Mouse (Mus musculus): ENCODE results near the gene Megf11.
A peak's percentile ranks its signal among the peaks of the same experiment; 100 is the strongest.

The Megf11 gene

DNA sequence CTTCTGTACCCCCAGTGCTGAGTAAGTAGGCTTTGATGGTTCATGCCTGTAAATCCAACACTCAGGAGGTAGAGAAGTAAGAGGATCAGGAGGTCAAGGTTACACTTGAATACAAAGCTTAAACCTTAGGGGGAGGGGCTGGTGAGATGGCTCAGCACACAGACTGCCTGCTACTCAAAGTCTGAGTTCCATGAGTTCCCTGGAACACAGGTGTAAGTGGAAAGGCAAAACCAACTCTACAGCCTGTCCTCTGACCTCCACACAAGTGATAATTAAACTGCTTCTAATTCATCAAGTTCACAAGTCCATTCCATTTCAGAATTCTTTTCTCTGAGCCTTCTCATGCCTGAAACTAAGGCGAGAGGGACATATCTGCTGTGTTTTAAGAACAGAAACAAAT lies 265.8 kb downstream of the Megf11 start:
- no peak for DNase-seq (ENCODE audit: low spot score in 2 of 2)

- DNase-seq (ENCODE audit: low spot score in 2 of 2), result no peak
Measured at GRCm38 (mm10) chr9:64651689-64652088, 266.3 kb downstream of the Megf11 start.

DNA sequence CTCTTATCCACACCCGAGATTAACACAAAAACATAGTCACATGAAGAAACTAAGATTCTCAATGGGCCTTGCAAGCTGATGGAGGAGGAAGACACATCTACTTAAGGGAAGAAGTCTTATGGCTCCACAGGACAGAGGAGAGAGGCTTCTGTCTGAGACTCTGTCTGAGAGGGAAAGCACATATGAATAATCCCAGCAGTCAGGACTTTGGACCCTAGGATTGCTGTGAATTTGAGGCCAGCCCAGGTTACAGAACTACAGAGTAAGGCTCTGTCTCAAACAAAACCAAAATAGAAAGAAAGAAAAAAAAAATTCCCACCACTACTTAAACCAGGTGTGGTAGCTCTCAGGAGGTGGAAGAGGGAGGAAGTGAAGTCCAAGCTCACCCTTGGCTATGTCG lies 266.7 kb downstream of the Megf11 start:
- no peak for DNase-seq (ENCODE audit: low spot score in 2 of 2)

- DNase-seq (ENCODE audit: low spot score in 2 of 2), result no peak
Measured at GRCm38 (mm10) chr9:64652841-64653361, 267.5 kb downstream of the Megf11 start.

DNA sequence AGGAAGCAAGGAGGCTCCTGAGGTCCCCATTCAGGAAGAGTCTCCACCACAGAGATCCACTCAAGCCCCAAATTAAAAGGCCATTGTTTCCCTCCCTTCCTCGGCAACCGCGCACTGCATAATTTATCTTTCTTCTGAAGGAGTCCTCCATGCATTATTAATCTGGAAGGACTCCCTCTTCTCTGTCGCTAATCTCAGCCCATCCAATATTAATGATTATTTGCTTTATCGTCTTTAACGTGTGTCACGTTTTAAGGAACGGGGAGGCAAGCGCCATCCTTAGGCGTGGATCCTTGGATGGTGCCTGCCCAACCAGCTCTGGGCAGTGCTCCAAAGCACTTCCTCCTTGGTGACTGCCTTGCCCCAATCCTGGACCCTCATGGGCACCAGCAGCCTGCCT lies 269.3 kb downstream of the Megf11 start:
- no peak for DNase-seq (ENCODE audit: low spot score in 2 of 2)

GRCm38 (mm10) chr9:64656613-64657012 lies 271.2 kb downstream of the Megf11 start:
- no peak for DNase-seq (ENCODE audit: low spot score in 2 of 2)

- no peak for DNase-seq (ENCODE audit: low spot score in 2 of 2)
Measured at GRCm38 (mm10) chr9:64660222-64660621, 274.8 kb downstream of the Megf11 start.

DNA sequence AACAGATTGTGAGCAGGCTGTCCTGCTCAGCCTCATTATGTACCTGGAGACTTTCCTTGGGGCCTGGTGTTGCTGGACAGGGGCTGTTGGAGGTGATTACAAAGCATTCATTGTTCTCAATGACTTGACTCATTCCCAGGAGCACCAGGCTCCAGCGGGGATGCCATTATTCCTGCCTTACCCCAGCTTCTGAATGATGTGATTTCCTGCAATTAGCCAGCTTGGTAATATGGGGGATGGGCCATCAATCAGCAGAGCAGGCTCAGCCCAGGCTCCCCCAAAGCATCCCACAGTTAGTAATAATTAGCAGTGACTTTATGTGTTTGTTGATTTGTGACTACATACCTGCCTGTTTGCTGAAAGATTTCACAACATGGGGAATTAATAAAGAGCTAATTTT lies 279.2 kb downstream of the Megf11 start:
- DNase-seq (ENCODE audit: low spot score in 2 of 2), result no peak

- DNase-seq (ENCODE audit: low spot score in 2 of 2), result no peak
Measured at GRCm38 (mm10) chr9:64666549-64666948, 281.1 kb downstream of the Megf11 start.

GRCm38 (mm10) chr9:64667513-64667912 lies 282.1 kb downstream of the Megf11 start:
- no peak for DNase-seq (ENCODE audit: low spot score in 2 of 2)

GRCm38 (mm10) chr9:64668001-64668400 lies 282.6 kb downstream of the Megf11 start:
- DNase-seq (ENCODE audit: low spot score in 2 of 2), result no peak

GRCm38 (mm10) chr9:64671341-64672319 lies 286.2 kb downstream of the Megf11 start:
- DNase-seq (ENCODE audit: low spot score in 2 of 2), result peak in 1 of 2 experiments; percentile 16

DNA sequence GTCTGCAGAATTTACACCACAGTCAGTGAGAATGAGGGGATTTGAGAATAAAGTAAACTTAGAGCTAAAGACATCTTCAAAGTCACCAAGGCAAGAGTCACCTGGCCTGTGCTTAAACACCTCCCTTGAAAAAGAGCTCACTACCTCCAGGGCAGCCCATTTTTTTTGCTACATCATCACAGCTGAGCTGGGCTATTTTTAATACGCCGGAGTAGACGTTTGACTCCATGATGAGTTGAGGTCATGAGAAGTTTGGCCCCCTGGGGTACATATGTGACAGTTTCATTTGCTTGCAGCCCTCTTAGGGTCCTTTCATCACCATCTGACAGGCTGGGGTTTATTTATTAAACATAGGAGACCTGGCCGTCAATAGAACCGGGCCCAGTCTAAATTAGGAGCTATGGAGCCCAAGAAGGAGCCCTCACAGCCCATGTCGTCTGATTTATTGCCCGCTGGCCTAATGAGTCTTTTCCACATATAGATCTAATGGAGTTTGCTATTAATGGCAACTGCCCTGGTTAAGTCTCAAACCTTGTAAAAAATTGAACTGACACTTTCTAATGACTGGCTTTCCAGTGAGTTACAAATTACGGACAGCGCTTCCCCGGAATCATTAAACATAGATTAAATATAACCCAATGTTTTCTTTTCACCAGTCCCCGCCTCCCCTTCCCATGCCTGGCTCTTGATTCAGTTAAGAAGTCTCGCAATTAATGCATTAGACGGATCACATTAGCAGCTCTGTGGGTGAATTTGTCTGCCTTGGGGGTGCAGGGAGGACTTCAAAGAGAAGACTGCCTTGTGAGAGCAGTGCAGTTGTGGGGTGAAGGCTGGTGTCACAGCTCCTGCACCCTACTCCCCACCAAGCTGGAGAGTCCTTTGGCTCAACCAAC lies 301.9 kb downstream of the Megf11 start:
- no peak for DNase-seq (ENCODE audit: low spot score in 2 of 2)

DNA sequence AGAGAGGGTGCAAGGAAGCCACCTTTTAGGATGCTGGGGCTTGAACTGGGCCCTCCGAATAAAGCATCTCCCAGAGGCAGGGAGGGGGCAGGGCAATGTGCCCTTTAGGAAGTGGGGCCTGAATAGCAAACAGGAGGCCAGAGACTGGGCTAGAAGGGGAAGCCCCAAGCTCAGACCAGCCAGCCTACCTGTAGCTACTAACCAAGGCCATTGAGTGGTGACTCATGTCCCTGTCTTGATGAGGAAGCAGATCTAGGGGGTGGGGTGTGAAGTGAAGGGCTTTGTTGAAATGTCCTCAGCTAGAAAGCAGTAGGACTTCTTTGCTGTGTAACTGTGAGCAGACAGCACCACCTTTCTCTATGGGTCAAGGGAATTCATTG lies 302.6 kb downstream of the Megf11 start:
- no peak for DNase-seq (ENCODE audit: low spot score in 2 of 2)

GRCm38 (mm10) chr9:64690771-64691170 lies 305.3 kb downstream of the Megf11 start:
- DNase-seq (ENCODE audit: low spot score in 2 of 2), result no peak

- peak in 1 of 2 experiments; percentile 34 for DNase-seq (ENCODE audit: low spot score in 2 of 2)
Measured at GRCm38 (mm10) chr9:64691176-64691575, 305.8 kb downstream of the Megf11 start.

DNA sequence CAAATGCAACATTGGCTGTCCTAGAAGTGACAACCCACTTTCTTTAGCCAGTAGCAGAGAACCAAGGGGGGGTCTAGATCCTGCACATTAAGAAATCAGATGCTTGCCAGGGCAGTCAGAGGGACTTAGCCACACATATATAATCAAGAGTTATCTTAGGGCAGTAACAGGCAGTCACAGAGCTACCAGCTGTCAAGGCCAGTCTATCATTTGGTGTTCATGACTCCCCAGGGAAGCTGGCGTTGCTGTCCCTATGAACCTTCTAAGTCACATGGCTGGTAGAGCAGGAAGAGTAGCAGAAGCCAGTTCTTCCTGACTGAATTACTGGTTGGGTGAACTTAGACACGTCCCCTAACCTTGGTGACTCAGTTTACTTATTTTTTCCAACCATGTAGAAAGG lies 307.7 kb downstream of the Megf11 start:
- DNase-seq (ENCODE audit: low spot score in 2 of 2), result no peak

DNA sequence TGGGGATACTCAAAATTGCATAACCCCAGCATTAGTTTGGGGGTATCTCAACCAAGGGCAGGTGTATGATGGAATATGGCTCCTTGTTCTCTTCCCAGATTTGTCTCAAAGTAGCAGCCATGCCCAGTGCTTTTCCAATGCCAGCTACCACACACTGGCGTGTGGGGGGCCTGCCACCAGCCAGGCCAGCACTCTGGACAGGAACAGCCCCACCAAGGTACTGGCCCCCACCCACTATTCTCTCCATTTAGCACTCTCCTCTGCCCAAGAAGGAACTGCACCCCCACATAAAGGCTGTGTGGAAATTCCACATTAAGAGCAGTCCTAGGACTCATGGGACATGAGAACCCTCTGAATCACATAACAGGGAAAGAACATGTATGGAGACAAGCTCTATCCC lies 309.8 kb downstream of the Megf11 start:
- DNase-seq (ENCODE audit: low spot score in 2 of 2), result no peak

GRCm38 (mm10) chr9:64696404-64696803 lies 311.0 kb downstream of the Megf11 start:
- DNase-seq (ENCODE audit: low spot score in 2 of 2), result no peak

- DNase-seq (ENCODE audit: low spot score in 2 of 2), result no peak
Measured at GRCm38 (mm10) chr9:64697006-64697405, 311.6 kb downstream of the Megf11 start.

DNA sequence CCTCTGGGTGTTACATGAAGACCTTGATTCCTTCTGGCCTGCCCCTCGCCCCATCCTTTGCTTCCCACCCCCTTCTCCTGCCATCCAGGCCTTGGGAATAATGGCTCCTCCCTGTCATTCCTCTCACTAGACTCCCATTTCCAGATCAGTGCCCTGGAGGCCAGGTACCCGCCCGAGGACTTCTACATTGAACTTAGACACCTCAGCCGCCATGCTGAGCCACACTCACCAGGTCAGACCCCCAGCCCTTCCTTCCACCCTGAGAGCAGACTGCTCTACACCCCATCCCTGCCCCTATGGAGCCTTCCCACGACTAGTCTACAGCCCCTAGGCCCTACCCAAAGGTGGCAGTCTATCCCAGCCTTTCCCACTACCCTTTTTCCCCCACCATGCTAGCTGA lies 312.3 kb downstream of the Megf11 start:
- no peak for DNase-seq (ENCODE audit: low spot score in 2 of 2)

GRCm38 (mm10) chr9:64698586-64698985 lies 313.2 kb downstream of the Megf11 start:
- no peak for DNase-seq (ENCODE audit: low spot score in 2 of 2)
